Mouse (Mus musculus): ENCODE measurements around the gene Ergic2.
A peak's percentile ranks its signal among the peaks of the same experiment; 100 is the strongest.
"Not testable (repeated sequence)": the region's sequence is repeated elsewhere in the genome, so short reads cannot be mapped to it uniquely, and the experiment has no call there.

Gene Ergic2

DNA sequence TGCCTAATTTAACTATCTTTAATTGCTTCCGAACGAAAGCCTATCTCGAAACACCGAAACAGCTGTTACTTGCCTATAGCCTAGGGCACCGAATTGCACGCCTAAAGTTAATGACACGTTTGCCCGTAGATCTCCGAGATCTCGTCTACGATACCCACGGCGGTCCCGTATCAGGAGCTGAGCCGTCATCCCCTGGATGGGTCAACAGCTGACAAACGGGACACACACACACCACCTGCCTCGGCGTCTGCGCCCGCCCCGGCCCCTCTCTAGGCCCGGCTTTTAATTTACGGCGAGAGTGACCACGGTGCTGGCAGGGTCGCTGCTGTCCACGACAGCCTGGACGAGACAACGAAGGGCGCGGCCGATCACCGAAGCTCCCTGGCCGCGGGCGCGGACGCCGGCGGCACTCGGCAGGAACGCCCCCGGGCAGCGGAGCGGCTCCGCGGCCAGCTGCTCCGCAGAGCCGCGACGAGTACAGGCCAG is 740 bp downstream of the Ergic2 start:
- peak; percentile 56 for DNase-seq (ENCODE audit: low read depth)

DNA sequence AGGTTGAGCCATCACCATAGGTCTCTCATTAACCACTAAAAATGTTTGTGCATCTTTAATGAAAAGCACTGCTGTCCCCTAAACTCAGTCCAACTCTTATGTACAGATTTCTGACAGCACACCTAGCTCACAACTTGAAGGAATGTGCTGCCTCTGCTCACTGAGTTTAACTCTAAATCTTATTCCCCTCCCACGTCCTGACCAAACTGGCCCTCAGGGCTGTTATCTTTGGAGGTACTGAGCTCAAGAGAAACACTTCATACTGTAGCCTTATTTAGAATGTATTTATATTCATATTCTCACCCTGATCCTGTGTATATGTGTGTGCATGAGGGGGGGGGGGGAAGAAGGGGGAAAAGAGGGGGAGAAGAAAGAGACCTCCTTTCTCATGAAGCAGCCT is 4.7 kb downstream of the Ergic2 start:
- no peak for DNase-seq (ENCODE audit: low read depth)

DNA sequence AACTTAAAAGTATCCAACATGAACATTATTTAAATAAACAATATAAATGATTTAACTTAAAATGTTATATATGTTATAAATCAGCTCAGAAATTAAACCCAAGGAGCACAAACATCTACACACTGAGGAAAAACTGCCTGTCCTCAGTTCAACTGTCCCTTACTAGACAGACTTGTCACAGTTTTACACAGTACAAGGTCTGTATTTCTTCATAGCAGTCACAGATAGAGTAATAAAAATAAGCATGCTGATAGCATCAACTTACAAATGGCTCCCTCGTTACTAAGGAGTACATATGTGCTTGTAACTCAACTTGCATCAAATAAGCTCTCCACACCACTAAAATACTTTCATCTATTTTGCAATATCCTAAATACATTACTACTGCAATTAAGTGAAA is 7.0 kb downstream of the Ergic2 start:
- DNase-seq (ENCODE audit: low read depth) = no peak

DNA sequence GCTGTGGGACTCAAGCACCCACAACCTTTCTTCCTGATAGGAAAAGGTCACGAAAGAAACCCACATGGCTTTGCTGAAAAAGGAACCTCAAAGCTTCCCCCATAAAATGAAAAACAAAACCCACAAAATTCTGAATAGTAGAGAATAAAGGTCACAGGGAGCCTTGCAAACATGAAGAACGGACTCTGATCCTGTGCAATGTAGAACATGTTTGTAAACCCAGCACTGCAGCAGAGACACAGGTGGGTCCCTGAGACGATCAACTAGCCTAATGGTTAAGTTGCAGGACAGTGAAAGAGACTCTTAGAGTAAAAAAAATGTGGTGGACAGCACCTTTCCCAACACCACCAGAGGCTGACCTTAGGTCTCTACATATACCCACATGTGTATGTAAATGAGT is 12.4 kb downstream of the Ergic2 start:
- DNase-seq (ENCODE audit: low read depth) = no peak

DNA sequence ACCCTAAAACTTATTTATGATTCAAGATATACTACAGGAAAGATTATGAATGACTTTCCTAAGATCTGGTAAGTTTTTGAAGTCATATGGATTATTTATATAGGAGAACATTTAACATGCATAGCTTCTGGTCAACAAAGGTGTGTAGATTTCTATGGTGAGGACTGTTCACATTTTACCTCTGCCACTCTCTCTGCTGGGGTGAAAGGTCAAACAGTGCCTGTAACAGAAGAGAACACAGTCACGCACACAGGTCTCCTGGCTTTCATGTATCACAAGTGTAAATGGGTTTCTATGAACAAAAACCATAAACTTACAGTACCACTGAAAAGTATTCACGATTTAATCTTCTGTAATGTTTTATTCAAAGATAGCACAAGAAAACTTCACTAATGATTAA is 13.0 kb downstream of the Ergic2 start:
- no peak for DNase-seq (ENCODE audit: low read depth)

DNA sequence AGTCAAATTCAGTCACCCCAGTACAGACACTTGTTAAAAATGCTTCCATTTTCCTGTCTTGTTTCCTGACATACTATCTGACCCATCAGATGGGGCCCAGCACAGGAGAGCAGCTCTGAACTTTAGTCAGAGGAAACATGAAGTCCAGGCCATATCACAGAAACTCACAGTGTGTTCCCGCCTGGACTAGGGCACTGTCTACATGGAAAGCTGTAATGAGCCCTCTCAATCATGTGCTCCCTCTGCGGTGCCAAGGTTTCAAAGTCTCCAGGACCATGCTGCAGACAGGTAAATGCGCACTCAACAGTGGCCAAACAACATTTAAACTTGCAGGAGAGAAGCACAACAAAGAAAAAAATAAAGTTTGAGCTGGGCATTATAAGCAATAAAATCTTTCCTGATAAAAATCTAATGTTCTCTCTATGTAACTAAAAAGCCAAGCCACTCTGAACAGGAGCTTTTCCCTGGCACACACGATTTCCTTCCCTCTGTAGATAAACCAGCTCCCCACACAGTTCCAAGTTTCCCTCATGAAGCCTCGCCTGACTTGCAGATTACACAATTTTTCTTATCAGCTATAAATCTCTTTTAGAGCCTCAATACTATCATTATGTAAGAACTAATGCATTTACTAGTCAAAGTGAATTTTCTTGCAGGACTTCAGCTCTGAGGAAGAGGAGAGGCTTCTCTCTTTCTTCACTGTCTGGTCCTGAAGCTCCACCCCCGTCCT is 18.0 kb downstream of the Ergic2 start:
- no peak for DNase-seq (ENCODE audit: low read depth)

DNA sequence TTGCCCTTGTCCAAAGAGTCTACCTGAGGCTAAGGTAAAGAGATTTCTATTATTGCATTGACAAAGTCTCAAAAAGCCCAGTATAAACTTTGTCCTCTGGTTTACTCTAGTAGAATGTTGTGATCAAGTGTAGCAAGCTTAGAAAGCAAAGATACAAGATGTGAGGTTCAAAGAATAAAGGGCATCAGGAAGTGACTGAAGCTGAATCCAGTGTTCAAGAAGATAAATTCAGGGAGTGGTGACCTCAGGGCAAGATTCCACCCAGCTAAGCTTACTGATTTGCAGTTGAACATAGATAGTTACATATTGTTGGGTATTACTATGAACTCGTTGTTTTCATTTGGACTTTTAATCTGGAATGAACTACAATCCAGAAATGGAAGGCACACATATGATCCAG is 26.5 kb downstream of the Ergic2 start:
- no peak for DNase-seq (ENCODE audit: low read depth)

DNA sequence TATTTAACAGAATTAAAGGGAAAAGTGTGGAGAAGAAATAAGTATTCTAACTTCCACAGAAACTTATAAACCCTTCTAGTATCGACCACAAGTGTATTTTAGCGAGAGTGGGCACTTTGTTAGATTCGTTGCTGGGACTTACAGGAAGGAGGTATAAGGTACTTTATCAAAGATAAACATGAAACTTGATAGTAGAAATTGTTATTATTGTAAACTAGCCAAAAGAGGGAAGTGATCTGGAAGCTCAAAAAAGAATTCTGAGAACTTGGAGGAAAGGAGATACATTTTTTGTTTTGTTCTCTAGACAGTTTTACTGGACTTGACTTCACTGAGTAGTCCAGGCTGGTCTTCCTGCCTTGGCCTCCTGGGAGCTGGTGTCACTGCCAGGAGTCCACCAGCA is 39.3 kb downstream of the Ergic2 start:
- DNase-seq (ENCODE audit: low read depth) = no peak

DNA sequence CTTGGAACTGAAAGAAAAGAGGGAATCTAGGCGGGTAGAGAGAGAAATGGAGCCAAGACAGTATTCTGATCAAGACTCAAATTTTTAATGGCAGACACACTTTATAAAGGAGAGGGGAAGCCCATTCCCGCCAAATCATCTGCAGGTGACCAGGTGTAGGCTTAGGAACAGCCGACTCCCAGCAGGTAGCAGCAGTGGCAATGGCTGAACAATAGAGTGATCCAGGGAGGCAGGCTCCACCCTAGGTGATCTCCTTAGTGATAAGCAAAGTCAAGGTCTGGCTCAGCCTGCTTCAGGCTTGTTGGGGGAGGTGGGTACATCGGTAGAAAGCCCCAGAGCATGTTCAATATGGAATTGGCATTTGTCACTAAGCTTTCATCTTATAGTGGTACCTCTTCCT is 59.9 kb downstream of the Ergic2 start:
- DNase-seq (ENCODE audit: low read depth) = not testable (repeated sequence)

DNA sequence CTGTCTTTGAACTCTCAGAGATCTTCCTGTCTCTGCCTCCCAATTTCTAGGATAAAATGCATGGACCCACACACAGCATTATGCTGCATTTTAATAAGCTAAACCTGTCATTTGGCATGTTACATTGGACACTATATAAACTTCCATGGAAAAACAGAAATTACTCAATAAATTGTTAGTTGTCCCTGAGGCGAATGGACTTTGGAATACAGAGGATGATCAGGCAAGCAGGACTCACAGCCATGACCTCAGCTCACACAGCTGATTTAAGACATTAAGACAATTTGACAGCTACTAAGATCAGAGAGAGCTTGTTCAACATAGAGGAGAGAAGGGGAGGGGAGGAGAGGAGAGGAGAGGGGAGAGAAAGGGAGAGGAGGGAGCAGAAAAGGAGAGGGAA is 69.8 kb downstream of the Ergic2 start:
- no peak for DNase-seq (ENCODE audit: low read depth)

DNA sequence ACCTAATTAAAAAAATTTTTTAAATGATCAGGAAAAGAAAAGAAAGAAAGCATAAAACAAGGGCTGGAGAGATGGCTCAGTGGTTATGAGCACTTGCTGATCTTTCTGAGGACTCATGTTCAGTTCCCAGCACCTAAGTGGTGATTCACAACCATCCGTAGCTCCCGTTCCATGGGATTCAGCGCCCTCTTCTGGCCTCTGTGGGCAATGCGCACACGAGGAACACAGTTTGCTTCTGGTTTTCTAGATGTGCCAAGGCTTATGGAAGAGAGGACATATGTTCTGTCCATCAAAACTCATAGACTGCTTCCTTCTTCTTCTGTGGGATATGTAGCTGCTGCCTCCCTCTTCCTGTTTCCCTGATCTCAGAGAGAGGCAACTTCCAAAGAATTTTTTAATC is 70.3 kb downstream of the Ergic2 start:
- DNase-seq (ENCODE audit: low read depth) = no peak

DNA sequence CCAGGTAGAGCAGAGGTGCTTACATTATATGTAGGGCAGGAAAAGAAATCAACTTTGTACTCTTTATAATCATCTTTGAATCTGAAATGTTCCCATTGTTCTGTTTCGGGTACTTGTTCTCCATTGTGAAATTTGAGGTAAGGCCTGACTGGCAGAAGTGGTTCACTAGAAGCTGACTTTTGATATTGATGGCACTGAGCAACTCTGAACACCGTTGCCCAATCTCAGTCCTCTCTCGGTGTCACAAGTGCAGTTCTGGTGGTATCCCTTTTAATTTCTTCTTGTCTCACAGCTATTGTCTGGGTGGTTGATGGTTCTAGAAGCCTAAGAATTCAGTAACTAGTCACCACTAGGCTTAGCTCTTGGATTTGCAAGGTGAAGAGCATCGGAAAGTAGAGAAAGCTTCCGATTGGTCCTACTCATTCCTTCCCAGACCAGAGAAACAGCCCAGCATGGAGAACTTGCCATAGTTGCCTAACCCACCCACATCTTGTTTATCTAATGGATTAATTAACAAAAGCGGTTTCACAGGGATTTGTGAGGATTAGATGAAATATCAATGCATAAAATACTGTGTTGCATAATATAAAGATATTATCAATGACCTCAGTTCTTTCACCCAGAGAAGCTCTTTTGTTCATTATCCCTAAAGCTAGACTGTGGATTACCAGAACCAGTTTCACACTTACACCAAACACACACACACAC is 72.7 kb downstream of the Ergic2 start:
- DNase-seq (ENCODE audit: low read depth) = no peak

DNA sequence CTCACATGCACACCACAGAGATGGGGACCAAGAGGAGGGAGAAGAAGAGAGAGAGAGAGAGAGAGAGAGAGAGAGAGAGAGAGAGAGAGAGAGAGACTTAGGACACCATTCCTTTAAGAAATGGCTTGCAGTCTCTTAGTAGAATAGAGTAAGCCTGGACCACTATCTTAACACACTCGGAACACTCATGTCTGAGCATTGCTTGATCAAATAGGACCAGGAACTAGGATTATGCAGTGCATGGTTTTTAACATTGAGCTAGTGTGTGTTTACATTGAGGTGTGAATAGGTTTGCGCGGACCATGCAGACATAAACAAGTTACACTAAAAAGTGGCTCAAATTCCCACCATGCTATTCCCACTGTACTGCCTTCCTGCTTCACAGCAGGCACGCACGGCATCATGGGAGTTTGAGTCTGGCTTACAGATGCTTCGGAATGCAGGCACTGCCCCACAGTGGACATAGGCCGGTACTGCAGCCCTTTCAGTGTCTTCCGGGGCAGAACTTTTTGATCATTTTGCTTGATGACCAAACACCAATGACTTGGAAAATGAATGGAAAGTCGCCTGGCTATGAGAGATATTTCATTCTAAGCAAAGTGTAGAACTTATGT is 76.3 kb downstream of the Ergic2 start:
- DNase-seq (ENCODE audit: low read depth) = peak; percentile 50

DNA sequence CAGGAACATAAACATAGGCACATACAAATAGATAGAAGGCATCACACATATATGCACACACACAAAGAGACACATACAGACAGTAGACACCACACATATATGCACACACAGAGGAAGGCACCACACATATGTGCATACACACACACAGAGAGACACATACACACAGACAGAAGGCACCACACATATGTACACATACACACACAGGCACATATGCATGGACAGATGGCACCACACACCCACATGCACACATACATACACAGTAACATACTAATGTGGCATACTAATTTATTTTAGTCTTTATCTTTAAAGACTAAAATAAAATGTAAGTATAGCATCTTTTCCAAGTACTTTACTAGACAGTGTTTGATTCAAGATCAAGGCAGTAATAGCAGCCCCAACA is 78.6 kb downstream of the Ergic2 start:
- no peak for DNase-seq (ENCODE audit: low read depth)

DNA sequence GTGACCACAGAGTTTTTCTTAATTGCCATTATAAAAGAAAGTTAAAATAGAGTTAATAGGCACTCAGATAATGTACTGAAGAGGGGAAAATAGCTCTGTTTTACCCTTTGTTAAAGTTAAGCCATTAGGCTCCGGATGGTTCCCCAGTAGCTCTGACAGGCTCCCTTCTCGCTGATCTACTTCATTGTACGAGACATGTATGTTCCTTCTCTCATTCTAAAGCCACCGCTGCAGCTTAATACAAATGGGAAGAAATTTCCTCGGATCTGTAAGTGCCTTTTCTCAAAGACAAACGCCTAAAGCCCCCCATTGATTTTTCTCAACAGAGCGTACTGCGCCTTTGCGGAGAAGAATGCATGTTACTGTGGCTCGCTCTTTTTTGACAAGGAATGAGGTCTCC is 79.9 kb downstream of the Ergic2 start:
- DNase-seq (ENCODE audit: low read depth) = no peak

Measured in induced T-regulatory cell, adult 2 months (primary cell).